Mouse (Mus musculus) limb, embryonic 11.5 days (tissue): ENCODE measurements around the gene Nrf1. TPM values are rescaled to one million over a fixed set of nuclear protein-coding genes. Genes with fewer than 3 reads are reported as not detected.

Source experiments
- ATAC-seq: fragments of 200-750 bp; cut with Nextera tagmentation; 2 replicates; pipeline ENCODE4 v1.8.0; 2017; ENCODE audit warnings: low read depth; ENCODE audit not compliant: insufficient number of reproducible peaks, low FRiP score, low TSS enrichment
- DNase-seq: peaks from one replicate; pipeline ENCODE4 v3.0.0-alpha.2; 2015; ENCODE audit warnings: low spot score
- H3K27ac ChIP-seq: fragments of 300-500 bp; sonication (generic); replicated peaks from 2 replicates; pipeline ENCODE4 v1.5.1; 2014; ENCODE audit warnings: low read depth, mild to moderate bottlenecking, low read length
- H3K27me3 ChIP-seq: fragments of 300-500 bp; sonication (generic); 2 replicates; pipeline ENCODE4 v1.6.1; 2014; ENCODE audit warnings: mild to moderate bottlenecking, low read length, mixed read lengths; ENCODE audit not compliant: control insufficient read depth, insufficient read depth
- H3K36me3 ChIP-seq: fragments of 300-500 bp; sonication (generic); 2 replicates; pipeline ENCODE4 v1.6.1; 2014; ENCODE audit warnings: mild to moderate bottlenecking, low read length, moderate library complexity, mixed read lengths; ENCODE audit not compliant: control insufficient read depth, insufficient read depth
- H3K4me1 ChIP-seq: fragments of 300-500 bp; sonication (generic); 2 replicates; pipeline ENCODE4 v1.6.1; 2014; ENCODE audit warnings: low read length, mixed read lengths; ENCODE audit not compliant: control insufficient read depth, insufficient read depth
- H3K4me2 ChIP-seq: fragments of 300-500 bp; sonication (generic); 2 replicates; pipeline ENCODE4 v1.6.1; 2014; ENCODE audit warnings: low read depth, mild to moderate bottlenecking, moderate library complexity; ENCODE audit not compliant: severe bottlenecking
- H3K4me3 ChIP-seq: fragments of 300-500 bp; sonication (generic); 2 replicates; pipeline ENCODE4 v1.5.1; 2014; ENCODE audit warnings: low read depth, low read length
- H3K9ac ChIP-seq: fragments of 300-500 bp; sonication (generic); 2 replicates; pipeline ENCODE4 v1.6.1; 2014; ENCODE audit warnings: mild to moderate bottlenecking, low read length
- H3K9me3 ChIP-seq: fragments of 300-500 bp; sonication (generic); 2 replicates; pipeline ENCODE4 v1.6.1; 2016; ENCODE audit warnings: low read length; ENCODE audit not compliant: control insufficient read depth
- WGBS: fragments of 180-500 bp; shearing (Covaris S2); extraction: QIAGEN DNeasy Blood & Tissue Kit; methylation state at CpG from one replicate; pipeline ENCODE4 v1.1.7; 2014; 5-methylcytosine and 5-hydroxymethylcytosine counted together
- microRNA counts: library from miRNA; unstranded; fragments of <30 nt; microRNA quantifications from one replicate; lab custom pipeline; 2016
- microRNA-seq: library from miRNA; unstranded; fragments of <30 nt; microRNA quantifications from one replicate; pipeline ENCODE4, GENCODE M21; 2016
- polyA plus RNA-seq: library from polyadenylated mRNA; unstranded; fragments of >200 nt; fragmentation: Nextera tagmentation; extraction: Ambion mirVana; gene quantifications from 2 replicates; pipeline ENCODE4 v1.2.1, GENCODE M21; 2014

The Nrf1 gene
- polyA plus RNA-seq, 1 experiment from 2014 or later: 80.6 TPM

GRCm38 (mm10) chr6:30183624-30184023, 135.8 kb downstream of the Nrf1 start:
- ATAC-seq (no peak), DNase-seq (no peak)
- H3K4me2 ChIP-seq: no peak overlapping the region
- H3K4me1 ChIP-seq: no peaks in the 10 kb centered on the region
- no peak overlapping the region for H3K4me3 ChIP-seq
- WGBS: 88% methylated on average over 4 of the region's 4 CpGs
- H3K27me3 ChIP-seq: peaks cover 29% of the 10 kb centered on the region
- no peak overlapping the region for H3K9ac ChIP-seq
- H3K9me3 ChIP-seq: no peaks in the 10 kb centered on the region
- H3K27ac ChIP-seq: no peak overlapping the region
- no peaks in the 10 kb centered on the region for H3K36me3 ChIP-seq

GRCm38 (mm10) chr6:30195656-30196055, 147.9 kb downstream of the Nrf1 start:
- ATAC-seq (no peak), DNase-seq (no peak)
- Histone ChIP-seq H3K27ac (no peak overlapping the region), H3K36me3 (no peaks in the 10 kb centered on the region), H3K9me3 (no peaks in the 10 kb centered on the region), H3K4me3 (no peak overlapping the region), H3K27me3 (no peaks in the 10 kb centered on the region), H3K4me1 (no peaks in the 10 kb centered on the region), H3K4me2 (no peak overlapping the region), H3K9ac (no peak overlapping the region)
- WGBS: 79% methylated on average over 11 of the region's 11 CpGs

- WGBS: 80% methylated on average over 8 of the region's 8 CpGs
These were observed 148.4 kb downstream of the Nrf1 start for GRCm38 (mm10) chr6:30196143-30196542.

More at GRCm38 (mm10) chr6:30196143-30196542, 148.4 kb downstream of the Nrf1 start:
- Histone ChIP-seq H3K4me1 (no peaks in the 10 kb centered on the region), H3K36me3 (no peaks in the 10 kb centered on the region), H3K27ac (no peak overlapping the region), H3K4me3 (no peak overlapping the region), H3K9me3 (no peaks in the 10 kb centered on the region), H3K4me2 (no peak overlapping the region), H3K9ac (no peak overlapping the region), H3K27me3 (no peaks in the 10 kb centered on the region)
- no peak for ATAC-seq
- no peak for DNase-seq

MicroRNA genes within 50 kb of the gene (microRNA counts, 519-probe panel; counts per million panel counts)
- microRNA mmu-miR-182 (lab: Ali Mortazavi, UCI) (2,476 counts per million, percentile 22 among the panel's probes with 10 or more counts), microRNA mmu-miR-183 (lab: Ali Mortazavi, UCI) (3,752 counts per million, percentile 52 among the panel's probes with 10 or more counts), microRNA mmu-miR-96 (lab: Ali Mortazavi, UCI) (4,568 counts per million, percentile 71 among the panel's probes with 10 or more counts)

Small RNA genes lying within 50 kb of the gene (microRNA-seq; reads per million reads assigned to microRNA genes)
- gene Mir182 (3,060 reads per million, percentile 86 among the genes with 10 or more reads in this experiment), gene Mir183 (2,320 reads per million, percentile 83 among the genes with 10 or more reads in this experiment), gene Mir96 (822 reads per million, percentile 72 among the genes with 10 or more reads in this experiment)

Other genes starting within 250 kb of the Nrf1 start
- gene Strip2, start 131.0 kb upstream of the Nrf1 start, polyA plus RNA-seq: 1.0 and 1.3 TPM in 2 replicates